Comparison of ENCODE assay signal across 26 mouse cellular contexts in genomic region chr2:72125786-72126185, GRCm38 (mm10).
DNase-seq lines count a peak whose midpoint lies in the region; ATAC-seq and TF ChIP-seq lines count a peak whose summit lies in the region.
"Had no signal": no experiment of that assay in that cellular context is flagged by ENCODE, and none has a peak within 500 bp of the region (broad histone marks: within the 10 kb centered on the region; RNA-seq: fewer than 3 reads in every experiment).

No protein-coding gene starts in this region.

- TF ChIP-seq EP300 in MEL (IDR thresholded peaks at IDR 0.05; ENCODE audit: low read depth in 1 of 2, low read length in 2 of 2): no peak
- no peak for TF ChIP-seq EP300 in stomach, postnatal 0 days (optimal IDR thresholded peaks at IDR 0.05)

- H3K4me3 ChIP-seq in kidney, adult 2 months (ENCODE audit: insufficient read depth, low read depth, low read length): no peak overlapping the region
- no peak overlapping the region for H3K4me3 ChIP-seq in MEL (ENCODE audit: control insufficient read depth in 1 of 2, insufficient read depth in 1 of 2, low read depth in 2 of 2, low read length in 2 of 2)
- H3K4me3 ChIP-seq in stomach, postnatal 0 days (ENCODE audit: low read depth, low read length): no peak overlapping the region
- H3K4me3 ChIP-seq: hindbrain, embryonic 13.5 days; limb, embryonic 12.5 days; liver, embryonic 13.5 days; neural tube, embryonic 15.5 days had no signal

- H3K36me3 ChIP-seq in kidney, adult 2 months (ENCODE audit: control insufficient read depth, insufficient read depth, low read length): no peaks in the 10 kb centered on the region
- no peaks in the 10 kb centered on the region for H3K36me3 ChIP-seq in MEL (ENCODE audit: control insufficient read depth in 1 of 2, insufficient read depth in 2 of 2, low read length in 2 of 2)
- H3K36me3 ChIP-seq in stomach, postnatal 0 days (ENCODE audit: control insufficient read depth, insufficient read depth, low read length): no peaks in the 10 kb centered on the region
- H3K36me3 ChIP-seq: hindbrain, embryonic 13.5 days; limb, embryonic 12.5 days; liver, embryonic 13.5 days; neural tube, embryonic 15.5 days had no signal

- peak; percentile 27 for DNase-seq in kidney, adult 2 months
- DNase-seq in kidney, adult 11 months: no peak
- DNase-seq in 3T3-L1 (ENCODE audit: low read depth, low spot score) (peak; percentile 36), MEL (ENCODE audit: low read depth, low spot score) (peak; percentile 8)
- DNase-seq in cerebellum, postnatal 25 days: no peak
- DNase-seq in stomach, postnatal 0 days (ENCODE audit: low spot score): no peak
- DNase-seq: cerebellum, adult 2 months; cerebellum, postnatal 36 days; gastrocnemius, postnatal 10 days; heart, adult 11 months; kidney, adult 8-10 months; kidney, postnatal 10 days; liver, embryonic 13.5 days; lung, adult 2 months; thymus, adult 2 months; thymus, postnatal 4 days had no signal

- no peak for TF ChIP-seq RAD21 in MEL (IDR thresholded peaks at IDR 0.05; ENCODE audit: low read depth, low read length)

- no peaks in the 10 kb centered on the region; the same call in 1 of the 2 replicates for H3K4me1 ChIP-seq in kidney, adult 2 months (ENCODE audit: control insufficient read depth, insufficient read depth, low read length)
- H3K4me1 ChIP-seq in MEL (ENCODE audit: control insufficient read depth in 1 of 2, insufficient read depth in 2 of 2, low read length in 2 of 2): no peaks in the 10 kb centered on the region
- H3K4me1 ChIP-seq in stomach, postnatal 0 days (replicated peaks; ENCODE audit: control insufficient read depth, insufficient read depth): no peaks in the 10 kb centered on the region

- no peaks in the 10 kb centered on the region for H3K9me3 ChIP-seq in MEL (replicated peaks; ENCODE audit: insufficient read depth, low read length)
- no peaks in the 10 kb centered on the region for H3K9me3 ChIP-seq in stomach, postnatal 0 days (ENCODE audit: control insufficient read depth, low read length)
- H3K9me3 ChIP-seq: hindbrain, embryonic 13.5 days; limb, embryonic 12.5 days; liver, embryonic 13.5 days; neural tube, embryonic 15.5 days had no signal

- H3K27ac ChIP-seq in kidney, adult 2 months (ENCODE audit: insufficient read depth, low read depth, low read length): no peak overlapping the region
- H3K27ac ChIP-seq in MEL (ENCODE audit: control insufficient read depth, low read depth, low read length): no peak overlapping the region
- no peak overlapping the region for H3K27ac ChIP-seq in stomach, postnatal 0 days (replicated peaks)
- H3K27ac ChIP-seq: hindbrain, embryonic 13.5 days; limb, embryonic 12.5 days; liver, embryonic 13.5 days had no signal

- TF ChIP-seq POLR2A in kidney, adult 2 months (IDR thresholded peaks at IDR 0.05; ENCODE audit: low read depth, low read length): no peak
- TF ChIP-seq POLR2A in MEL (IDR thresholded peaks at IDR 0.05; ENCODE audit: control insufficient read depth in 1 of 2, insufficient read depth in 1 of 2, low read depth in 1 of 2, low read length in 2 of 2, poor library complexity in 1 of 2): no peak

- peak; percentile 12 to 39; a peak in 2 of 4 replicates for ATAC-seq in hematopoietic stem cell, adult 5-6 weeks (replicated peaks in 1 of 2; ENCODE audit: insufficient read depth in 1 of 2, low FRiP score in 2 of 2, low TSS enrichment in 1 of 2, low read depth in 1 of 2, poor library complexity in 2 of 2, severe bottlenecking in 2 of 2)
- ATAC-seq in stomach, postnatal 0 days (ENCODE audit: low FRiP score, low TSS enrichment): no peak
- ATAC-seq: CD4-positive, CD25-positive, alpha-beta regulatory T cell, adult 4 months; forebrain, embryonic 16.5 days; inflammation-experienced regulatory T-cells, adult 6 months; Patski had no signal

- H3K79me2 ChIP-seq in MEL (ENCODE audit: control insufficient read depth, insufficient read depth, low read length, poor library complexity): no peaks in the 10 kb centered on the region

- no peak overlapping the region for H3K9ac ChIP-seq in MEL (ENCODE audit: control insufficient read depth, low read depth, low read length, poor library complexity, severe bottlenecking)
- H3K9ac ChIP-seq in stomach, postnatal 0 days (ENCODE audit: low read length): no peak overlapping the region
- H3K9ac ChIP-seq: hindbrain, embryonic 13.5 days; limb, embryonic 12.5 days; liver, embryonic 13.5 days; neural tube, embryonic 15.5 days had no signal

- no peak for TF ChIP-seq CTCF in kidney, adult 2 months (conservative IDR thresholded peaks at IDR 0.05; ENCODE audit: insufficient read depth, insufficient read length, low read depth, low read length)
- TF ChIP-seq CTCF in MEL (IDR thresholded peaks at IDR 0.05 in 2 of 3, conservative IDR thresholded peaks at IDR 0.05 in 1 of 3; ENCODE audit: control insufficient read depth in 1 of 3, insufficient read depth in 1 of 3, low read depth in 2 of 3, low read length in 3 of 3, poor library complexity in 1 of 3, severe bottlenecking in 1 of 3): no peak
- TF ChIP-seq CTCF in stomach, postnatal 0 days (IDR thresholded peaks at IDR 0.05; ENCODE audit: low read depth): no peak

- H3K27me3 ChIP-seq in kidney, adult 2 months (replicated peaks; ENCODE audit: control insufficient read depth, insufficient read depth, low read length): no peaks in the 10 kb centered on the region
- H3K27me3 ChIP-seq in MEL (ENCODE audit: control insufficient read depth in 1 of 2, insufficient read depth in 2 of 2, low read length in 2 of 2): peaks cover 0 to 4% of the 10 kb centered on the region in 2 experiments; a peak in 3 of 4 replicates
- no peaks in the 10 kb centered on the region for H3K27me3 ChIP-seq in stomach, postnatal 0 days (ENCODE audit: control insufficient read depth, insufficient read depth, low read length)
- H3K27me3 ChIP-seq: hindbrain, embryonic 13.5 days; limb, embryonic 12.5 days; liver, embryonic 13.5 days; neural tube, embryonic 15.5 days; Patski had no signal

- no peak overlapping the region for H3K4me2 ChIP-seq in stomach, postnatal 0 days (replicated peaks; ENCODE audit: low read depth)
- H3K4me2 ChIP-seq: heart, embryonic 11.5 days; hindbrain, embryonic 13.5 days; limb, embryonic 12.5 days; liver, embryonic 13.5 days; midbrain, embryonic 11.5 days; neural tube, embryonic 15.5 days had no signal

- WGBS in kidney, adult 2 months: 48% methylated on average over 3 of the region's 3 CpGs
- WGBS in stomach, postnatal 0 days: 44% methylated on average over 3 of the region's 3 CpGs

TF ChIP-seq in MEL, 35 proteins besides CTCF, POLR2A, EP300 and RAD21:
- TF ChIP-seq ZKSCAN1 (IDR thresholded peaks at IDR 0.05; ENCODE audit: low read depth, low read length) (no peak), GATA1 (IDR thresholded peaks at IDR 0.05; ENCODE audit: low read depth, low read length) (no peak), USF1 (IDR thresholded peaks at IDR 0.05; ENCODE audit: low read depth, low read length) (no peak), POLR2AphosphoS5 (IDR thresholded peaks at IDR 0.05; ENCODE audit: borderline replicate concordance, low read depth, low read length) (no peak), SIN3A (IDR thresholded peaks at IDR 0.05; ENCODE audit: low read length) (no peak), MAFK (IDR thresholded peaks at IDR 0.05; ENCODE audit: borderline replicate concordance, low read depth, low read length) (no peak), POLR2AphosphoS2 (IDR thresholded peaks at IDR 0.05; ENCODE audit: low read length) (no peak), NELFE (IDR thresholded peaks at IDR 0.05; ENCODE audit: low read depth, low read length) (no peak), USF2 (IDR thresholded peaks at IDR 0.05; ENCODE audit: borderline replicate concordance in 1 of 2, insufficient read depth in 1 of 2, low read depth in 1 of 2, low read length in 2 of 2) (no peak), MEF2A (IDR thresholded peaks at IDR 0.05; ENCODE audit: extremely low read depth, insufficient replicate concordance, low read depth, low read length, poor library complexity, severe bottlenecking) (no peak), ZMIZ1 (IDR thresholded peaks at IDR 0.05; ENCODE audit: low read depth, low read length) (no peak), ETS1 (IDR thresholded peaks at IDR 0.05; ENCODE audit: low read depth, low read length) (no peak), TCF12 (IDR thresholded peaks at IDR 0.05; ENCODE audit: low read depth, low read length) (no peak), BHLHE40 (IDR thresholded peaks at IDR 0.05; ENCODE audit: borderline replicate concordance, low read depth, low read length) (no peak), KAT2A (conservative IDR thresholded peaks at IDR 0.05; ENCODE audit: low read depth, low read length) (no peak), MYC (IDR thresholded peaks at IDR 0.05; ENCODE audit: low read depth, low read length) (no peak)

Comparison
In these comparisons a context has a peak if more than half of its experiments do, and no peak if none do; other contexts are left out.
1. DNase-seq: peak in kidney, adult 2 months (single experiment), 3T3-L1 (single experiment) and MEL (single experiment); none in kidney, adult 11 months (single experiment), cerebellum, postnatal 25 days (0 of 2) and stomach, postnatal 0 days (single experiment).